Mouse (Mus musculus) embryonic fibroblast, embryonic 13.5 days (primary cell): ENCODE measurements around the gene Zdhhc6.

Experiments
- CTCF ChIP-seq: IDR thresholded peaks from 2 replicates; pipeline ENCODE4 v1.5.1; 2011; ENCODE audit warnings: mild to moderate bottlenecking, control low read depth, low read length, moderate library complexity, borderline replicate concordance; ENCODE audit not compliant: insufficient read depth
- POLR2A ChIP-seq: IDR thresholded peaks from 2 replicates; pipeline ENCODE4 v1.6.1; 2011; ENCODE audit warnings: low read depth, mild to moderate bottlenecking, control low read depth, low read length, moderate library complexity

- TF ChIP-seq CTCF (no peak), POLR2A (no peak)
These were observed 58.0 kb downstream of the Zdhhc6 start for GRCm38 (mm10) chr19:55257656-55258375.
